Mouse (Mus musculus) urinary bladder, postnatal 36 days (tissue): ENCODE data around the gene Lrg1.

Source experiments
- DNase-seq, 2 experiments: peaks; one replicate each; pipeline ENCODE4 v3.0.0; 2022; ENCODE audit warnings: low spot score in 2 of 2, mixed read lengths in 1 of 2

Lrg1 gene

DNA sequence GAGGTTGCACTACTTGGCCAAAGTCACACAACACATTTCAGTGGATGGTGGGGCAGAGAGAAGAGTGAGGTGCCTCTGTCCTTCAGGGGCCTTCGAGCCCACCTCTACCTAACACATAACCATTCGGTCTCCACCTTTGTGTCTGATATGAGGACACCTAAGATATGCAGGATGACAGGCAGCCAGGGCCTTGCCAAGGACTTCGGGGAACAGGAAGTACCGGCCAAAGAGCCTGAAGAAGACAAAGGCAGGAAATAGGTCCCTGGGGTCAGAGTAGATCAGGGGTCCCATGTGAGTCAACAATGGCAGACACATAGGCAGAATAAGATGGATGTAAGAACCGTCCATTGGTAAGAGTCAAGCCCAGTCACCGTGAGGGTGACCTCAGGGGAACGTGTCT lies 14.8 kb upstream of the Lrg1 start:
- no peak for DNase-seq

DNA sequence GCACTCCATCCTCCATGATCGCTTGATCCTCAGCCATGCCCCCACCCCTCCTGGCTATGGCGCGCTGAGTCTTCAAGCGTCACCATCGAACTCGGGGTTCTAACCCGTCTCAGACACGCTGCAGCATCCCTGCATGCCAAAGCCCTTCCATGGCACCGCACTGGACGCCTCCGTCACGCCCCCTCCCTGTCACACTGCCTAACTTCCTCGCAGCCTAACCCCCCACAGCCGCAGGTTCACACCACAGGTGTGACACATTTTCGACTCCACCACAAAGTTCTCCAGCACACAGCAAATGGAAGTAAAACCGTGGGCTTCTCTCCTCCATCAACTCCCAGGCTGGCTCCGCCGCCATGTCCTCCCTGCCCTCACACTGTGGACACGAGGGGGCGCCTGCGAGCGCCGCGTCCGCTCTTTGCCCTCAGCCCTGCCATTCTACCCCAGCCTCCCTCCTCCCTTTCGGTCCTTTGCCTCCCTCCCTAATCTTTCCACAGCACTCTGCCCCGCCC lies 12.7 kb upstream of the Lrg1 start:
- peak; percentile 60 to 67 for DNase-seq

DNA sequence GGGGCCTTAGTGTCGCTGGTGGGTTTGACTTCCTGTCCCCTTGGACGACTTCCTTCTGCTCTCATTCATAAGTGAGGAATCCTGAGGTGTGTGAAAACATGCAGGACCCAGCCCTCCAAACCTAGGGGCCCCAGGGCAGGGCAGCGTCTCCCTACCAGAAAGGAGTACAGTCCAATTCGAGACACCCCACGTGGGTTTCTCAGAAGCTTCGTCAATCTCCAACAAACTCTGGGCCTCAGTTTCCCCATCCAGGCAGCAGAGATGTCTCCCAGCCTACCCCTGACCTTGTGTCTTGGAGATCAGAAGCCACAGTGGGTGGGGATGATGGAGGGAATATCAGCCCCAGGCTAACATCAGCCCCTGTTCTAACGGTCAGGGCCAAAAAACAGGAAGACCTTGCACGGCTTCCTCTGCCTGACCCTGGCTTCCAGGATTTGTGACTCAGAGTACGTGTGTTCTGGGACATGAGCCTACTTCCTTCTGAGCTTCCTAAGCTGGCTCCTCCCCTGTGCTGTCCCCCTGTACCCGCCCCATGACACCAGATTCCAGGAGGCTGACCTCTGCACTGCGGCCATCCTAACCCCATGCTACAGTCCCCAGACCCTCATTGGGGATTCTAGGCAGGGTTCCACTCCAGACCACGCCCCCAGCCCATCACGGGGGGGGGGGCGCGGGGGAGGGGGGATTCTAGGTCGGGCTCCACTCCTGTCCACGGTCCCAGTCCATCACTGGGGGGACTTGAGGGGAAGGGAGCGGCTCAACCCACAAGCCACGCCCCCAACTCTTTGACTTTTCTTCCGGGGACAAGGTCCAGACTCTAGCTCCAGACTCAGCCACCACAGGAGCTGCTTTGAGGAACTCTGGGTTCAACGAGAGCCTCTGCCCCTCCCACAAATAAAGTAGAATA lies 11.9 kb upstream of the Lrg1 start:
- peak; percentile 33 to 65 for DNase-seq

DNA sequence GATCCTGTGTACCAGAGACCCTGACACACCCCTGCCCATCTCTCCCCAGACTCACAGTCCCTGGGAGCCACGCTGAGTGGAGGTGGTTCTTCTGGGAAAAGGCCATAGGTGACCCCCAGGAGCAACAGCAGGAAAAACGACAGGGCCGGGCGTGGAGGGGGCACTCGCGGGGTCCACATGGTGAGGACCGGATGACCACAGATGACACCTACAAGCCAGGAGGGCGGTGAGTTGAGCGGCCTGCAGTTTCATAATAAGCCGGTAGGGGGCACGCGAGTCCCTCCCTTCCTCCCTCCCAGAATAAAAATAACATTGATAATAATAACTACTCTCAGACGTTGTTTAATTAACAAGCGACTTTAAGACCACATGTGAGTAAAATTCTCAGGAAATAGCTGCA lies 10.9 kb upstream of the Lrg1 start:
- peak in 1 of 2 experiments; percentile 41 for DNase-seq

DNA sequence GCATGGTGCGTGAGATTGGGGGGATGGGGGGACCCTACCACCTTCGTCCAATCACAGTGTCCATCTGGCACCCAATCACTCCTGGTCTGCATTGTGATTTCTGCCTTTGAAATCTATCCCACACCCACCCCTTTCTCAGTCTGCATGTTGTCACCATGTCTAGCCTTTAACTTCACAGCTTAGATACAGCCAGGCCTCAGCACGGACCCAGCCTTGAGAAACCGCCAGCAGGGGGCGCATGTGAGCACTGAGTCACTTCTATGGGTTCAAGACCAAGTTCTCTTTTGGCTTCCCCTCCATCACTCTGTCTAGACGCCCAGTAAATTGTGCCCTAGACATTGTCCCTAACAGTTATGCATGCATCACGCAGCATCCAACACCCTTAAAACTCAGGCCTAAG lies 10.0 kb upstream of the Lrg1 start:
- peak; percentile 60 to 67 for DNase-seq

DNA sequence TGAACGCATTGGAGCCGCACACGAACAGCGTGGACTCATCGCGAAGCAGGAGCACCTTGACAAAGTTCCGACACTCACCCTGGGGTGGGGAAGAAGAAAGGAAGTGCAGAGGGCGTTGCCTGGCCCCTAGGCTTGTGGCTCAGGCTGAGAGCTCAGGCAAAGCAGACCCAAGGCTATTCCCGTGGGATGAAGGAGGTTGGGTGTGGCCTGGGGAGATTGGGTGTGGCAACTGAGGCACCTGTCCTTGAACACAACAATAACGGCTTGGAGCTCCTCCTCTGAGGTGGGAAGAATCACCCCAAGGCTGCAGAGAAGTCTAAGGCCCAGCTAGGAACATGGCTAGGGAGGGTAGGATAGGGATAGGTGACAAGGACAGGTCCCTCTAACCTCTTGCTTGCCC lies 9.3 kb upstream of the Lrg1 start:
- DNase-seq: no peak

DNA sequence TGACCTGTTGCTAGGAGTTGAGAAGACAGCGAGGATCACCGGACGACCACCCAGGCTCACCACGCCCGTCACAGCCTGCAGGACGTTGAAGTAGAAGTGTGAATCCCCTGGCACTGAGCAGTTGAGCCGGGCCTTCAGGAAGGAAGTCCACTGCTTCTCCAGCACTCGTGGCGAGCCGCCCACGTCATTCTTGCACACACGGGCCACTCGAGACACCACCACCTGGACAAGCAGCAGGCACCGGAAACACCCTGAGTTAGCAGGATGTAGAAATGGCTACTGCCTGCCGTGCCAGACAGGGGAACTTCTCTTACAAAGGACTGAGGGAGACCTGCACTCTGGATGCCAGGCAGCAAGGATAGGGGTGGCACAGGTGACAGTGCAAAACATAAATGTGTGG lies 6.4 kb upstream of the Lrg1 start:
- DNase-seq: no peak

DNA sequence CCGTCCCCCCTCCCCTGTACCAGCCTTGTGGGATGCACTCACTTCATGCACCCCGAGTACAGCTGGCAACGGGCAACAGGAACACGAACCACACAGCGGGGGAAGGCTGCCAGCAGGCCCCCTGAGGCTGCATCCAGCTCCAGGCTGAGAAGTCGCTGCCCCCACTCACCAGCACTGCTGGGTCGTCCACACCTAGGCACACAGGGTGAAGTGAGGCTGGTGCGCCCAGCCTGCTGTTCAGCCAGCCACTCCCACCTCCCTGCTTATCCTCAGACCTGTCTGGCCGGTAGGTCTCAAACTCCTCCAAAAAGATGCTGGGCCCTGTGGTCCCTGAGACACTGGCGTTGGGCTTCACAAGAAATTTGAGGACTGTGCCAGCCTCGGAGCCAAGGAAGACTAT lies 4.4 kb upstream of the Lrg1 start:
- no peak for DNase-seq

DNA sequence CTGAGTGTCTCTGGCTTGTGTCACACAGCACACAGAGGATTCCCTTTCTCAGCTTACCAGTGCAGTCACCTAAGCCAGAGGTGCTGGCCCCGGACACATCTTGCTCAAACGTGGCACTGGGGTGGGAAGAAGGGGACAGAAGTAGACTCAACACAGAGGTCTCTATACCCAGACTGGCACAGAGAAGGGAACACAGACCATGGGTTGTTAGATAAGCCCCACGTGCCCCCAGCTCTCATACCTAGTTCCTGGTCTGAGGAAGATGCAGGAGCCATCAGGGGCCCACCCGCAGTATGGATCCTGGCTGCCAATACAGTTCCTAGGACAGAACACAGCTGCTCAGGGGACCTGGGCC lies 3.5 kb upstream of the Lrg1 start:
- no peak for DNase-seq

DNA sequence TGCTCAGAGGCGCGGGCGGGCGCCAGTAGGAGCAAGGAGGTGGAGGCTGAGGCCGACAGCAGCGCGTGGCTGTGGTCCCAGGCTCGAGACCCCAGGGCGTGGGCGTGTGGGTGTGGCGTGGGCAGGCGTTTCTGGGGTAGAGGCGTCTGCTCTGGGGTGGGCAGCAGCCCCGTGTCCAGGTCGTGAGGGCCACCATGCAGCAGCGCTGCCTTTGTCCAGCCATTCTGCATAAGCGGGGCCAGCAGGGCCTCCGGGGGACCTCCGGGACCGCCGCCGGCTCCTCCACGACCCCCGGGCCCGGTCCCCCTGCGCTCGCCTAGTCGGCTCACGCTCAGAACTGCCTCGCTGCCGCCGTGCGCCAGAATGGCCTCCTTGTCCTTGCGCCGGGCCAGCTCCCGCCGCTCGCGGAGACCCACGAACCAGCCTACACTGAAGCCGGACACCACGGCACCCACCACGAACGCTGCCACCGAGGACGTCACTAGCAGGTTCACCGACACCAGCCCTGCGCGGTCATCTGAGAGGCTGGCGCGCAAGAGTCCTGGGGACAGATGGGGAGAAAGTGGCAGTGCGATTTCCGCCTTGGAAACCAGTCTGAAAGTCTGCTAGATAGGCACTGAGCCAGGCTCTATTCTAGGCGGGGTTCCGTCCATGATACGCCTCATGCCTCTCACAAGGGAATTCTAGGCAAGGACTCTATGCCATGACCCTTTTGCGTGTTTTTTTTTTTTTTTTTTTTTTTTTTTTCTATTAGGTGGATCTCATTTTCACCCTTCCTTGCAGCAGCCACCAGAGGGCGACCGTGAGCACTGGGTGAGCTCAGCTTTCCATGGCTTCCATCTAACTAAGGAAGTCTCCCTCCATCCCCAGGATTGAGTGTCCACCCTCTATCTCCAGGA lies 2.8 kb upstream of the Lrg1 start:
- DNase-seq: peak in 1 of 2 experiments; percentile 39

DNA sequence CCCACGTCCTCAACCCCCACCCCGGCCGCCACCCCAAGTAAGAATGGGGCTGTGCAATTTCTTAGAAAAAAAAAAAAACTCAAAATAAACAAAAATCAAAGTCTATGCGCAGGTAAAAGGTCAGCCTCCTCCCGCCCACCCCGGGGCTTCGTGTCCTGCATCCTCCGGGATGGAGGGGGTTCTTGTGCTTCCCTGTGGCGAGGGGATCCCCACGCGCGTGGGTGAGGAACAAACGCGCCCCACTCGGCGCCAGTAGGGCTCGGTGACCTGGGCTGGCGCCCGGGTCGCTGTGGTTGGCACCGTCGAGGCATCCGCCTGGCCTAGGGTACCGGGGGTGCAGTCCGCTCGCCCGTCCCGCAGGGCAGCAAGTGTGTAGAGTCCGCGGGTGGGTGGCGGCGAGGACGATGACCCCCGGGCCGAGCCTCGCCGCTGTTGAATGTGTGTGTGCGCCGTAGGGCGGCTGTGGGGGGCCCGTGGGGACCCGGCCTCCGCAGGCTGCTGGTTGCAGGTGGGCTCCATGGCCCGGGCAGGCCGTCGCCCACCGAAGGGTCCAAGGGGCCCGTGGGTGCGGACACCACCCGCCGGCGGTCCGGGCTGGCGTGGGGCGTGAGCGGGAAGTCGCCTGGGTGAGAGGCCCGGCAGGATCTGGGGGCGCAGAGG lies 2.0 kb upstream of the Lrg1 start:
- no peak for DNase-seq

DNA sequence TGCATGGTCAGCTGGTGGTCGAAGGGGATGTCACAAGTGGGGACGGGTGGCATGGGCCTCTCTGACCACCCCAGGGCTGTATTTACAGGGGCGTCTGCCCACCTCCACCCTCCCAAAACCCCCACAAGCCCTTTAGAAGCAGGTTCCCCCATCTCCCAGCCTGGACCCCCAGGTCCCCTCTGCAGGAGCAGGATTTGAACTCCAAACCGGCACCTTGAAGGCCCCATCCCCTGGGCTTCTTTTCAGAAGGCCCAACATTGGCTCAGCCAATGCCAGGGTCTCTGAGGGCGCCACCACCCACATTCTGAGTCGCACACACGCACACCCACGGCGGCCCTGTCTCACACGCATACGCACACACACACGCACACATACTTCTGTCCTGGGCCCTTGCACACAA lies 1.4 kb upstream of the Lrg1 start:
- DNase-seq: no peak

DNA sequence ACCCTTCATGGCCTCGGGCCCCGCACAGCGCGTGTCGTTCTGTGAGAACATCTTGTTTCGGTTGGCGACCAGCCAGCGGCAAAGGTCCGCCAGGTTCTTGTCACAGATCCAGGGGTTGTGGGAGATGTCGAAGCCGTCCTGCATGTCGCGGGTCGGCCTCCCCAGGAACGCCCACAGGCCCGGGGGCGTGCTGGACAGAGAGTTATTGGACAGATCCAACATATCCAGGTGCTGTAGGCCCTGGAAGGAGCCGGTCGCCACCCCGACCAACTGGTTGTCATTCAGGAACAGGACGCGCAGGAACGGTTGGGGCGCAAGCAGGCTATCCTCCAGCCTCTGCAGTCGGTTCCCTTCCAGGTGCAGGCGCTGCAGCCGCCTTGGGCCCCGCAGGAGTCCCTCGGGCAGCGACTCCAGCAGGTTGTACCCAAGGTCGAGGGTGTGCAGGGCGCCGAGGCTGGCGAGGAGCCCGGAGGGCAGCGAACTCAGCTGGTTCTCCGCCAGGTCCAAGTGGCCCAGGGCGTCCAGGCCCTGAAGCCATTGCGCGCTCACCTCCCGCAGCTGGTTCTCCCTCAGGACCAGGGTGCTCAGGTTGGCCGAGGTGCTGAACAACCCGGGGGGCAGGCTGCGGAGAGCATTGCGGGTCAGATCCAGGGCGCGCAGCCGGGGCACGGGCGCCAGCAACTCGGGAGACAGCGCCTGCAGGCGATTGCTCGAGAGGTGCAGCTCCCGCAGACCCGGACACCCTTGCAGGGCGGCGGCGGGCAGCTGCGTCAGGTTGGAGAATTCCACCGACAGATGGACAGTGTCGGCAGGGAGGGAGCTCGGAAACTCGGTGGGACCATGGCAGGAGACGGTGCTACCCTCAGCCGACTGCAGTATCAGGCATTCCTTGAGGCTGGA lies 1.6 kb downstream of the Lrg1 start:
- DNase-seq: no peak

DNA sequence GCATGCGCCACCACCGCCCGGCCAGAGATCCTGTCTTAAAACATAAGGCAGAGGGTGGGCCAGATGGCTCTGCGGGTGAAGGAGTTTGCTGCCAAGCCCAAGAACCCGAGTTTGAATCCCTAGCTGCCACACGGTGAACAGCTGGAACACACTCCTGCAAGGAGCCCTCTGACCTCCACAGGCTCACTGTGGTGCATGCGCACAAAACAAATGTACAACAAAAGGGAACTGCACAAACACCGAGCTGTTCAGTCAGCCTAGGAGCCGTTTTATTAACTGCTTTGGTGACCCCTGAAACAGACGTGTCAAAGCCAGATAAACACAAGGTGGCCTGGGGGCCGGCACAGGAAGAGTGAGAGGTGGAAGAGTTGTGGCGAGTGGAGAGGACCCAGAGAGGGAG lies 2.4 kb downstream of the Lrg1 start:
- no peak for DNase-seq

DNA sequence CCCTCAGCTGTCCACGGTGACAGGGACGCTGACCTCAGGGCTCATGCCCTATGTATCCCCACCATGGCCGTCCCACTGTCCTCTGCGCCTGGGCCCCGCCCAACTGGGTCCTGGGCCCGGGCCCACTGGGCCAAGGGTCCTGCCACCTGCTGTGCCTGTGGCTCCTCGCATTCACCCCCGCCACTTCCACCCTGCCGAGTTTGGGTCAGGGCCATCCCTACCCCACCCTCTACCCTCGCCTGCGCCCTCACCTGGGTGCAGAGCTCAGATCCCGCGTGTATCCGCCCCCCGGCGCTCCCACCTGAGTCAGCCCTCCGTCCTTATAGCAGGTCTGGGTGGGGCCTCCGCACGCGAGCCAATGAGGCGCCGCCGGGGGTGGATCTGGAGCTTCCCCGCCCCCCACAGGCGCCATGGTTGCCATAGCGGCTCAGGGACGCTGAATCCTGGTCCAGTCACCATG lies 4.5 kb downstream of the Lrg1 start, which contains the start of gene Plin5:
Plin5 (minus strand) TSS at position 346 of the 460 bp plus-strand sequence.
- peak in 1 of 2 experiments; percentile 55 for DNase-seq

DNA sequence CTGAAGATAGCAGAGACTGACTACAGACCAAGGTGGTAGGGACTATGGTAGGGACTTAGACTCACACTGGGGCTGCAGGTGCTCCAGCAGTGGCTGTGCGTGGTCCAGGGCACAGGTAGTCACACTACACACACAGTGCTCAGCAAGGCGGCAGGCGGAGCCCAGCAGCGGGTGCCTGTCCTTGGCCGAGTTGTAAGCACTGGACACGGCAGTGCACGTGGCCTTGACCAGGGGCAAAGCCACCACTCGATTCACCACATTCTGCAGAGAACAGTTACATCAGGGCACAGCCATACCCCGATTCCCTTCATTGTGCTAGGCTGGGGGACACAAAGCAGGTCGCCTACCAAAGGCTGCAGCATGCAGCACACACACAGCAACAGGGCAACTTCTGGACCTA lies 5.6 kb downstream of the Lrg1 start:
- no peak for DNase-seq

DNA sequence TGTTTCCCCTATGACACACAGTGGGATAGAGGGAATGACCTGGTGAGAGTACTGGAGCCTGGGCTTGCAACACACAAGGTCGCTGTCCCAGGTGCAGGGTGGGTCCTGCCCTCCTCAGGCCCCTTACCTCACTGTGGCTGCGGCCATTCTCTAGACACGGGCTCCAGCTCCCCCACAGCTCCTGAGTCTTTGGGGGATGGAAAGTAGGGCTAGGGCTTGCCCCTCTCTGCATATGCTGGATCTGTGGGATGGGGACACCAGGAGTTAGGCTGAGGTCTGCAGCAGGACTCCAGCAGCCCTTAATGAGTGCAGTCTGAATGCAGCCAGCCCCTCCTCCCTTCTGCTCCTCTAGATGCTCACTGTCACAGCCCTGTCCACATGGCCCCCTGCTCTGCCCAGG lies 9.1 kb downstream of the Lrg1 start:
- no peak for DNase-seq

DNA sequence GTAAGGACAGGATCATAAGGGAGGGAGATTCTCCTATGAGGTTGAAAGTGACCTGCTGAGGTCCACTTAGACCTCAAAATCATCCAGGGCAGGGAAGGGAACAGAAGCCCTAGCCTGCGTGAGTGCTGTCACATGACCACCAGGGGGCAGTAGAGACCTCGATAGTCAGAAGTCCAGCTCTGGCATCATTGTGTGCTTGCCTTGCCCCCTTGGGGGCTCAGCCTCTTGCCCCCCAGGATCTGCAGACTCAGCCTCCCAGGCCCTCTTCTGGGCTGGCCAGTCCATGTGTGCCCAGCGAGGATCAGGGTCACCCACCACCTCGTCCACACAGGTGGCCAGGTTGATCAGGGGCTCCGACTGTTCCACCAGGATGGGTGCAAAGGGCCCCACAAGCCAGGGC lies 9.9 kb downstream of the Lrg1 start:
- peak in 1 of 2 experiments; percentile 51 for DNase-seq

DNA sequence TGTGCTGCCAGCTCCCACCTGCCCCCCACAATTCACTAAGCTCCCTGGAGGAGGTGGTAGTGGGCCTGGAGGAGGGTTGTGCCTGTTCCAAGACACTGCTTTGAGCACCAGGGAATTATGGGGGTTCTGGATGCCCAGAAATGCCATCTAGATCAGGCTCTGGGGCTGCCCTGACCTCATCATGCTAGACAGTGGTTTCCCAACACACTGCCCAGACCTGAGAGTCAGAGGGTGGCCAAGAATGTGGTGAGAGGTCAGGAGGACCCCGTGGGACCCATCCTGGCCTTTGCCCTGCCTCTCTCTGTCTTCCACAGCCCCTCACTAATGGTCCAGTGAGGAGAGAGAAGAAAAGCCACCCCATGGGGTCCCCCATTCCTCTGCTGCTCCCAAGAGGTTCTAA lies 10.8 kb downstream of the Lrg1 start:
- DNase-seq: peak in 1 of 2 experiments; percentile 43

DNA sequence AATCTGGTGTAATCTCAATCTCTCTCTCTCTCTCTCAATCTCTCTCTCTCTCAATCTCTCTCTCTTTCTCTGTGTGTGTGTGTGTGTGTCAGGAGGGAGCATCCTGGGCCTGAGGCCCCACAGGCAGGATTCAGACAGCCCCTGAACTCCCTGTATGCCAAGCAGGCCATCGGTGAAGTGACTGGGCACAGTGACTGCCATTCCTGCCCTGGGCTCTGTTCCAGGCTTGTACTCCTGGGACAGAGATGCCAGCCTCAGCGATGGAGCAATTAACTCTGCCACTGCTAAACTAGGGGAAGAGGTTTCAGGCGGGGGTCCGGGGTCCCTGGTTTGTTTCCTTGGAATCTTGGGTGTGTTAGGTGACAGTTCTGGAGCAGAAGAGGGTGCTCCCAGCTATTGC lies 11.2 kb downstream of the Lrg1 start:
- DNase-seq: peak in 1 of 2 experiments; percentile 66
